Mouse (Mus musculus) stomach, postnatal 0 days (tissue): ENCODE measurements around the gene Capzb.

Experiments
- CTCF ChIP-seq: IDR thresholded peaks from 2 replicates; pipeline ENCODE4 v1.5.1; 2016; ENCODE audit warnings: antibody characterized with exemption, low read depth, mild to moderate bottlenecking, moderate library complexity
- EP300 ChIP-seq: optimal IDR thresholded peaks from 2 replicates; pipeline ENCODE3; 2016; ENCODE audit warnings: antibody characterized with exemption

DNA sequence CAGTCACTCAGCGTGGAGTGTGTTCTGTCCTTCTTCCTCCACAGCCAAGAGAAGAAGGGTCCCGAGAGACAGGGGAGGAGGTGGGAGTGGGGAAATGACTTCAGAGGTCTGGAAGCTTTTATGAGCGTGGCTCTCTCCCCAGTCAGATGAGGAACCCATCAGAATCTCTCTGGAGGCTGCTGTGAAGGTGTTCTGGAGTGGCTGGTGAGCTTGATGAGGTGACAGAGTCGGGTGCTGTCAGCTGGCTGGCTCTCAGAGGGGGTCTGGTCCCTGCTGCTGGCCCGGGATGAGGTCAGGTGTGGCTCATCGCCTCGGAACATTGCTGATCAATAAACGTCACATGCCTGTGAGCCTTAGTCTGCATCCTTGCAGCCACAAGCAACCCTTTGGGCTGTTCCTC, 25.6 kb upstream of the Capzb start:
- TF ChIP-seq CTCF (no peak), EP300 (no peak)
